Mouse (Mus musculus) layer of hippocampus, adult 9-10 months (tissue): ENCODE data around the gene Skap1.

ENCODE experiments used
- DNase-seq: peaks from one replicate; pipeline ENCODE4 v3.0.0; 2022; ENCODE audit warnings: low spot score

The Skap1 gene

DNA sequence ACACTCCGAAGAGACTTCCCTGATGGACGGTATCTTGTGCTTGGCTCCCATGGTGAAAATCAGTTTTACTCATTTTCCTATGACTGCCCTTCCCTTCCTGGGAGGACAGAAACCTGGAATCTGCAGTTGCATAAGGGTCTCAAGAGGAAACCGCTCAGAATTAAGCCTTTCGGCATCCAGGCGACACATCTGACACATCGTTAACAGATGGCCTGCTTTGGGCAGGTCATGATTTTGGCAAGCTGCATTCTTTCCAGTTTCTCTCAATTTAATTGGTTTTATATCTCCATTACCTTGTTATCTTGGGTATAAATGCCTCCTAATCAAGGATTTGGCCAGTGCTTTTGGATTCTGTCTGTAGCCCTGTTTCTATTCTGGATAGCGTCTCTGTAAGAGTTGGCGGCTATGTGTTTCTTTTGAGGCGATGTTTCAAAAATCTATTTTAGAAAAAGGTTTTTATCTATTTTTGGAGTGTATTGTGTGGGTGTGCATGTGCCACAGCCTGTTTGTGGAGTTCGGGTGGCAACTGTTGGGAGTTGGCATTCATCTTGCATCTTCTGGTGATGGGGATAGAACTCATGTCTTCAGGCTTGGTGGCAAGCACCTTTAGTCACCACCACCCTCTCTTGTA is 1.1 kb downstream of the Skap1 start:
- DNase-seq = no peak

- no peak for DNase-seq
These were observed 2.0 kb downstream of the Skap1 start for GRCm38 (mm10) chr11:96466382-96466781.

DNA sequence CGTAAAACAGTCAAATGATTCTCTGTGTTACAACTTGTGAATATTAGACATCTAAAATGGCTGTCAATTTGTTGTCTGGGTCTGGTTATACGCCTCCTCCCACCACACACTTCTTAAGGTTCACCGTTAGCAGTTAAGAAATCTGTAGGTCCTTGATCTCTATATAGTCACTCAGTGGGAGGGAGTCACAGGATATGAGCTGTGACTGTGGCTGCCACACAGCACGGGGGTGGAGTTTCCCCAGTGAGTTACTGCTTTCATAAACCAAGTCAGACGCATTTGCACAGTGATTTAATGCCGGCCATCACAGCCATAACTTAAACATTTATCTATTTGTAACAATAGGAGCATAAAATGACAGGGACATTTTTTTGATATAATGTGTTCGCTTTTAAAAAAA is 2.6 kb downstream of the Skap1 start:
- DNase-seq = no peak

- DNase-seq = no peak
These were observed 3.8 kb downstream of the Skap1 start for GRCm38 (mm10) chr11:96468048-96468745.

- no peak for DNase-seq
These were observed 18.3 kb downstream of the Skap1 start for GRCm38 (mm10) chr11:96482711-96483110.

- no peak for DNase-seq
These were observed 18.8 kb downstream of the Skap1 start for GRCm38 (mm10) chr11:96483179-96483578.

- no peak for DNase-seq
These were observed 34.1 kb downstream of the Skap1 start for GRCm38 (mm10) chr11:96498481-96498880.

- peak; percentile 29 for DNase-seq
These were observed 36.6 kb downstream of the Skap1 start for GRCm38 (mm10) chr11:96501042-96501441.

DNA sequence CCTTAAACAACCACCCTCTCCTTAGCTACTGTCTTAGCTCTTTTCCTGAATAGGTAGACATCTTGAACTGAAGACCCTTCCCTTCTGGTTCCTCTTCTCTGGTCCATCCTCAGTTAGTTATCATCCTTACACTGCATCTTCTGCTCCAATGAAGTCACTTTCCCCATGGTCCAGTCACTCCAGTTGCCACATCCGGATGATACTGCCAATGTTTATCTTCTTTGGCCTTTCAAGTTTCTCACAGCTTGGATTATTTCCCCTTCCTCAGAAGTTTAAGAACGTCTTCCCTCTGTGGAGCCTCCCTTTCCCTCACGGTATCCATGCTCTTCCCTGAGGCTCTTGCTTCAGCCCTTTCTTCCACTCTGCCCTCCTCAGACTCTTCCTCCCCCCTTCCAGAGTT is 38.6 kb downstream of the Skap1 start:
- no peak for DNase-seq

DNA sequence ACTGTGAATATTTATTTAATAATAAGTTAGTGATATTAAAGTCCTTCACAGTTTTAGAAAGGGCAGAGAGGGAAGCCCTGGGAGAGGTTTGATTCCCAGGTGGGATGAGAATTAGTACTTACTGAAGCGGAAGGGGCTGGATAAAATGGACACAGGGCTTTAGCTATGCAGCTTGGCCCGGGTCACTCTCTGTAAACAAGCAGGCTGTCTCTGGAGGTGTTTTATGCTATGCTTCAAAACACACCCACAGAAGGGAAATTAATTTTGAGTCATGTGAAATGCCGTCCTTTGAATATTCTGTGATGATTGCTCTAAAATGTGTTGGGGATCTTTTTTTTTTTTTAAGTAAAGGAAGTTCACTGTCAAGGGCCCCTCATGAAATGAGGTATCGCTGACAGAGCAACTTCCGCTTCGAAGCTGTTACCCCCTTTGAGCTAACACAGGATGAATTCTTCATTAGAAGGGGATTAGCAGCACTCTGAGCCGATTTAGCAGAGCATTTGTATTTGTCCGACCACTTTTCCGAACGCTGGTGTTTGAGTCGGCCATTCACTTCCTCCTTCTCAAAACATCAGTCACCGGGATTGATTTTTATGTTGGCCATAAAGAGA is 40.2 kb downstream of the Skap1 start:
- no peak for DNase-seq

DNA sequence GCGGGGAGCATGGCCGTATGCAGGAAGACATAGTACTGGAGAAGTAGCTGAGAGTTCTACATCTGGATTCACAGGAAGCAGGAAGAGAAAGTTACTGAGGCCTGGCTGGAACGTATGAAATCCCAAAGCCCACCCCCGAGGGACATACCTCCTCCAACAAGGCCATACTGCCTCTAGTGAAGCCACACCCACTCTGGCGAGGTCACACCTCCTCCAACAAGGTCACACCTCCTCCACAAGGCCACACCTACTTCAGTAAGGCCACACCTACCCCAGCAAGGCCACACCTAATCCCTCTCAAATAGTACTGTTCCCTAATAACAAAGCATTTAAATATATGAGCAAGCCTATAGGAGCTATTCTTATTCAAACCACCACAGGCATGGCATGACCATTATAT is 41.4 kb downstream of the Skap1 start:
- no peak for DNase-seq

DNA sequence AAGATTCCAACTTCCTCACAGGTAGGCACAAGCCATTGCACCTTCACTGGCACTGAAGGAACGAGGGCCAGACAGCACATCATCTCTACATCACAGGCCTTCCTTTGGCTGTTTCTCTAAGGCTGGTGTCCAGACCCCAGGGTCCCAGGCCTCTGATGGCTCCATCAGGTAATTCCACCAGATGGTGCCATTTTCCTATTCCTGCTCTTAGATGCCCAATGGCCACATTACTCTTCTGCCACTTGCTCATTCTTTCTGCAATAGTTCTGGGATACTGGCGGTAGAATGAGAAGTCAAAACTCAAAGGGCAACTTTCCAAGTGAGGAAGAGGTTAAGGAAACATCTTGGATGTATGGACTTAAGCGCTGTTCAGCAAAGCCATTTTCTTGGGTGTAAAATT is 50.8 kb downstream of the Skap1 start:
- no peak for DNase-seq

DNA sequence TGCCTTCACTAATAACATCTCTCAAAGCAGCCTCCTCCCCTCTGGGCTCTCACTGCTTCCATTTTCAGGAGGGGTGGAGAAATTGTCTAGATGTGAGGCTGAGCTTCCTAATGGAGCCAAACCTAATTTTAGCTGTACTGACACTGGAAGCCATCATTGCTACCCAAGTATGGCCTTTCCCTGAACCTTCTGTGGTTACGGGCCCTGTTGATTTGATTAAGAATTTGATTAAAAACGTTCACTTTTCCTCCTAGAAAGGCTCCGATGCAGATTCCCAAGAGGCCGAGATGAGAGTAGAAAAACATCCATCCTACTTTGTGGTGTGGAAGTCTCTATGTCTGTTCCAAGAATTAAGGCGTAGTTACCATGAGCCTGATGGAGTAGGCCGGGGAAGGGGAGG is 60.1 kb downstream of the Skap1 start:
- DNase-seq = no peak

GRCm38 (mm10) chr11:96526137-96526621 is 61.8 kb downstream of the Skap1 start:
- DNase-seq = no peak

- DNase-seq = no peak
These were observed 67.5 kb downstream of the Skap1 start for GRCm38 (mm10) chr11:96531757-96532433.

DNA sequence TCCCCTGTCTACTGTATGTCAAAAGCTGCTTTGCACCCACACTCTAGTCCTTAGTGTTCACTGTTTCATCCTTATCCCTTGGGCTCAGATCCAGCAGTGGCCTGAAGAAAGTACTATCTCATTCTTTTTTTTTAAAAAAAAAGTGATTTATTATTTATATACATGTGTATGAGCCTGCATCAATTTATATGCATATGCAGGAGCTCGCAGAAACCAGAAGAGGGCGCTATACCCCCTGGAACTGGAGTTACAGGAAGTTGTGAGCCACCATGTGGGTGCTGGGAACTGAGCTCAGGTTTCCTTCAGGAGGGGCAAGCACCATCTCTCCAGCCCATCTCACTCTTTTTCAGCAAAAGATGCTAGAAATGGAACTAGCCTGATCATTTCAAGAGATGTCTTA is 70.1 kb downstream of the Skap1 start:
- DNase-seq = no peak

GRCm38 (mm10) chr11:96536146-96536545 is 71.8 kb downstream of the Skap1 start:
- DNase-seq = peak; percentile 25

DNA sequence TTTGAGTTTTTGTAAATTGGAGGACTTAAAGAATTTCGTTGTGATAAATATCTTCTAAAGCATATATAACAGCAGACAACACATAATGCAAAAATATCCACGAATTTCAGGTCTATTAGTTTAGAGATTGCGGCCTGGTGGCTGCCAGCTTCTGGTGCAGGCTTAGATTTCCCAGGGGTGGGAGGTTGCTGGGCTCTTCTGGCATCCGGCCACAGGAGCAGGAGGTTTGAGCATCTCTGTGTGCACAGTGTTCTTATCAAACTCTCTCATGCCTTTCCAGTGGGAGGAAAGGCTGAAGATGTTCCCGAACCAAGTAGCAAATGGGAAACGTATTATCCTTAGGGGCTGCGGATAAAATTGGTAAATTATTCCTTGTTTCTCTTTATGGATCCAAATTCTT is 77.6 kb downstream of the Skap1 start:
- DNase-seq = no peak

GRCm38 (mm10) chr11:96542561-96542960 is 78.2 kb downstream of the Skap1 start:
- no peak for DNase-seq

DNA sequence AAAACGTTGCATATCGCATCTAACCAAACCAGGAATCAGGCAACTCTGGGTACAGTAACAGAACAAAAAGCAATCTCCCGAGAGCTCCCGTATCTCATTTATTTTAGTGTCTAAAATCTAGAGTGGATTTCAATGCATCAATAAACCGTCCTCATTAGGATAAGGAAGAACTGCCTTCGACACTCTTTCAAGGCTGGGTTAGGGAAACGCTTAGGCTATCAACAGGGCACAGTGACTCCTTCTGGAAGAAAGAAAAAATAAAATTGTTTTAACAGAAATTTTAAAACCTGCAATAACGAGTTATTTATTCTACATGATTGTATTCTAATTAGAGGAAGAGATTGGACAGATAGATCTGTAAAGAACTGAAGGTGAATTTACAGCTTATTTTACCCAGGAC is 82.0 kb downstream of the Skap1 start:
- no peak for DNase-seq

DNA sequence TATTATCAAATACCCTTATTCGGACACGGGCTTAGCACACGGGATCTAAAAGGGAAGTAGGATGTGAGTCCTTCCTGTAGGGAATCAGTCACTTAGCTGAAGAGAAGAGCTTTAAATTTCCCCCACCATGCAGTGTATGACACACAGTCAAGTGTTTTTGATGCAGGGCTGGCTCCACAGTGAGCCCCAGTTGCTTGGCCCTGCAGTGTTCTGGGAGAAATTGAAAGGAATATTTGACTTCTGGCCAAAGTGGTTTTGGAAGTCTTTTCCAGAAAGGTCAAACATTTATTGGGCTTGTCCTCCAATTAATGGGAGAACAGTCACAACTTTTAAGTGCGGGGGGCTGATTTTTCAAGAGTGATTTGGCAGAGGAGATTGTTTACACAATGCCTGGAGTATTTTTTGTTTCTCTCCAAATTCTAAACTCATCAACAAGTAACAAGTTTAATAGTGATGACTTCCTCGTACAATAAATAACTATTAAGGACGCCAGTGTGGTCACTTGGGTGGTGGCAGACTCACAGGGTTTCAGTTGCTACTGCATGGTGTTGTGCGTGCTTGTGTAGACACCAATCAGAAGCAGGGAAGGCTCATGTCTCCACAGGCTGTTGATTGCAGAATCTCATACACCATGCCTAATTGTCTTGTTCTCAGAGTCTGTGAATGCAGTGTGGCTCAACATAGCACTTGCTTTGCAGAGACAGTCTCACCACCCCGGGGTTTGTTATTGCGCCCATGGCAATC is 86.7 kb downstream of the Skap1 start:
- DNase-seq = no peak

- DNase-seq = peak; percentile 18
These were observed 88.7 kb downstream of the Skap1 start for GRCm38 (mm10) chr11:96553091-96553490.
